Mouse (Mus musculus): ENCODE measurements around the gene Eef1akmt2. TPM values are rescaled to one million over a fixed set of nuclear protein-coding genes. Genes with fewer than 3 reads are reported as not detected.

Eef1akmt2 gene
- 71.6 and 73.7 TPM in 2 replicates for polyA plus RNA-seq (2015; fragmentation: Nextera tagmentation; extraction: Ambion mirVana)

DNA sequence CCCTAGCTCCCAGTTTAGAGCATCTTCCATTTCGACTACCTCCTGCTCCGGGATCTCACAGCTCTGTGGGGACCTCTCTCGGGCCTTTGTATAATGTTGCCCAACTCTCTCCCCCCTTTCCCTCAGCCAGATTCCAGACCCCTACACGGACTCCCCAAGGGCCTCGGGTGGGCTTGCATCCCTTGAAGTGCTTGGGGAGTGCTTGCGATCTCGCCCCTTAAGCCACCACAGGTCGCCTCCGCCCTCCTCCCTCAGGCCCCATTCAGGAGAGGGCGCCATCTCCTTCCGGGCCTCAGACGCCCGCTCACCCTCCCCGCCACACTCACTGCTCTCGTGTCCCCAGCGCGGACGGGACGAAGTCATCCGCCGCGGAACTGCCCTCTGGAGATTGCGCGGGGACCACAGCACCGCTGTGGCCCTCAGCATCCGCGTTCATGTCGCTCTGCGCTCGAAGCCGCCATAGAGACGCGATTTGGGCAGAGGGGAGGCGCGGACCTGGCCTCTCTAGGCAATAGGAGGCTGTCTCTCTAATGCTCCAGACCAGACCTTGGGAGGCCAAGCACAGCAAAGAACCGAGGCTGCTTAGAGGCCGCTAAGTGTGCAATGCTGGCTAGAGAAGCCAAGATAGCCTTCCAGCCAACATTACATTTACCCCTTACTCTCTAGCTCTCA, at the start of gene Eef1akmt2:
Gene Eef1akmt2 (minus strand): TSS at position 501 of the 672 bp plus-strand sequence.

GRCm38 (mm10) chr7:132859042-132859958, 6.8 kb upstream of the Eef1akmt2 start, which contains the start of gene Abraxas2:
Gene Abraxas2 (plus strand): TSS chr7:132859225.

DNA sequence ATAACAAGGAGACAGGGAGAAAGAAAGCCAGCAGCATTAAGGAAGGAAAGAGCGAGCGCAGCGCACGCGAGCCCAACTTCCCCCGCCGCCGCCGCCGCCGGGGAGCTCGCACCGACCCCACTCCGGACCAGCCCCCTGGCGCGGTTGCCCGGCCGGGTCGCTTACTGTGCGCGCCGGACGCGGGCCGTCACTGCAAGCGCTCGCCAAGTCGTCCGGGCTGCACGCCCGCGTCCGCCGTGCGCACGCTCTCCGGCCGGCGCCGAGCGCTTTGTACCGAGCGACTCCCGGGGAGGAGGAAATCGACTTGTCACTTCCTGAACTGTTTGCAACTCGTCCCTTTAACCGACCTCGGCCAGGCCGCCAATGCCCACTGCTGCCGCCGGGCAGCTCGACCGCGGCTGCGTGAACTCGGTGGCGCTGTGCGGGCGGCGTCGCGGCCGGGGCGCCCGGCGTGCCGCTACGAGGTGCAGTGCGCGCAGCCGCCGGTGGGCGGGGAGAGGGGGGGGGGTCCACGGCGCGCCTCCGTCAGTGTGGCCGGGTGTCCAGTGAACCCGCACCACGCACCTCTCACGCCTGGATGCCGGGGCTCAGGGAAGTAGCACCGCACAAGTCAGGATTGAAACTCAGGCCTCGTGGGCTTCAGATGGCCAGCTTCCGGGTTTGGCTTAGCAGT, 38.9 kb downstream of the Eef1akmt2 start, which contains the start of gene Fam53b:
Gene Fam53b (minus strand): TSS at position 471 of the 673 bp plus-strand sequence.

Other genes with a start within 250 kb of the Eef1akmt2 start
- 49.8 and 54.3 TPM in 2 replicates for gene Lhpp, start 242.0 kb downstream of the Eef1akmt2 start, polyA plus RNA-seq (2015; fragmentation: Nextera tagmentation; extraction: Ambion mirVana)
- 8.2 and 9.3 TPM in 2 replicates for gene Fam53b, start 38.8 kb downstream of the Eef1akmt2 start, polyA plus RNA-seq (2015; fragmentation: Nextera tagmentation; extraction: Ambion mirVana)
- 29.8 and 34.7 TPM in 2 replicates for gene Abraxas2, start 6.6 kb upstream of the Eef1akmt2 start, polyA plus RNA-seq (2015; fragmentation: Nextera tagmentation; extraction: Ambion mirVana)
- gene Zranb1, start 78.5 kb upstream of the Eef1akmt2 start, polyA plus RNA-seq (2015; fragmentation: Nextera tagmentation; extraction: Ambion mirVana) = 22.2 and 25.0 TPM in 2 replicates

Data from neural tube, postnatal 0 days (tissue).